Mouse (Mus musculus) hindbrain, embryonic 10.5 days (tissue): Measurements from ENCODE around the gene Dok5. TPM values are rescaled to one million over a fixed set of nuclear protein-coding genes. Genes with fewer than 3 reads are reported as not detected.

Experiments
- DNase-seq: peaks from one replicate; pipeline ENCODE4 v3.0.0-alpha.2; 2017; ENCODE audit warnings: low spot score
- H3K27ac ChIP-seq: fragments of 300-500 bp; sonication (generic); 2 replicates; pipeline ENCODE4 v1.5.1; 2016; ENCODE audit warnings: mild to moderate bottlenecking, moderate library complexity
- H3K27me3 ChIP-seq: fragments of 300-500 bp; sonication (generic); 2 replicates; pipeline ENCODE4 v1.6.1; 2016; ENCODE audit warnings: mild to moderate bottlenecking; ENCODE audit not compliant: poor library complexity, insufficient read depth, severe bottlenecking
- H3K36me3 ChIP-seq: fragments of 300-500 bp; sonication (generic); 2 replicates; pipeline ENCODE4 v1.6.1; 2016; ENCODE audit warnings: mild to moderate bottlenecking, moderate library complexity
- H3K4me1 ChIP-seq: fragments of 300-500 bp; sonication (generic); replicated peaks from 2 replicates; pipeline ENCODE4 v1.6.1; 2016; ENCODE audit warnings: mild to moderate bottlenecking
- H3K4me3 ChIP-seq: fragments of 300-500 bp; sonication (generic); 2 replicates; pipeline ENCODE4 v1.5.1; 2016; ENCODE audit warnings: mild to moderate bottlenecking, moderate library complexity
- H3K9me3 ChIP-seq: fragments of 300-500 bp; sonication (generic); 2 replicates; pipeline ENCODE4 v1.6.1; 2016; ENCODE audit warnings: mild to moderate bottlenecking, moderate library complexity
- WGBS: fragments of 180-500 bp; shearing (Covaris S2); methylation state at CpG from one replicate; pipeline ENCODE4 v1.1.7; 2016; 5-methylcytosine and 5-hydroxymethylcytosine counted together
- polyA plus RNA-seq: library from polyadenylated mRNA; unstranded; fragments of >200 nt; fragmentation: Nextera tagmentation; extraction: Ambion mirVana; gene quantifications from 2 replicates; pipeline ENCODE4 v1.2.1, GENCODE M21; 2016

Dok5 gene
- 8.5 and 12.7 TPM in 2 replicates for polyA plus RNA-seq

DNA sequence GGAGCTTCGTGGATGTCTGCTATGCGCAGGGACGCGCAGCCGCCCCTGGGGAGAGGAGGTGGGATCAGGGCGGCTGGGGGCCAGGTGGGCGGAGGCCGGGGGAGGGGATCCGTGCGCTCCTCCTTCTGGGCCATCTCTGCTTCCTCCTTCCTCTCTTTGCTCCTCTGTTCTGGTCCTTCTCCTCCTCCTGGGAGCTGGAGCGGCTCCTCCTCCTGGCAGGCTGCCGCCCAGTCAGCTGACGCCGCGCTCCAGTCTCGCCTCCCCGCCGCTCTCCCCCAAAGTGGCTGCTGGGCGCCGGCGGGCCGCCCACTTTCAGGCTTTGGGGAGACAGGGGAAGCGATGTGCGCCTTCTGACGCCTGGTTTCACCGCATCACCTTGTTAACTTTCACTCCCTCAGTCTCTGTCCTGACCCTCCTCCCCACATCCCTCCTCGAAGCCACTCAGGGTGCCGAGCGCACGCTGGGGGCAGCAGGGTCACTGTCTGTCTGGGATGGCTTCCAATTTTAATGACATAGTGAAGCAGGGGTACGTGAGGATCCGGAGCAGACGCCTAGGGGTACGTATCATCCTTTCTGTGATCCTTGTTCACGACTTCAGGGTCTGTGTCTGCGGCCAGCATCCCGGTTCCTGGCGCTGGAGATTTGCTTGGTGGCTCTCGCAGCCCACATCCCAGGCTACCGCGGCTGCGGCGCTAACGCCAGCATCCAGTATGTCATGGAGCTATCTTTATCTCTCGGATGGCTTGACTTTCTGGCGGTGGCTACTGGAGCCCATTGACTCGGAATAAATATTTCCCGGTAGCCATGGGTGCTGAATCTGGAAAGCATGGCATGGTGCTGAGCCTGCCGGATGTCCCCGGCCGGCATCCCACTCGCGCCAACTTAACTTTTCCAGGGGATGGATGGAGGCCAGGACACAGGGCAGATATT lies at the start of gene Dok5:
Dok5 (plus strand) TSS at position 176 of the 930 bp plus-strand sequence.
- Histone ChIP-seq H3K9me3 (no peaks in the 10 kb centered on the region), H3K36me3 (no peaks in the 10 kb centered on the region), H3K4me1 (peaks cover 32% of the 10 kb centered on the region), H3K27me3 (peaks cover 30% of the 10 kb centered on the region), H3K4me3 (peak within 1 kb of the TSS; percentile 66), H3K27ac (peak within 1 kb of the TSS; percentile 87)
- WGBS: 3% methylated on average over 53 of the region's 53 CpGs
- DNase-seq: peak; percentile 70

GRCm38 (mm10) chr2:170683385-170683784 lies 48.2 kb upstream of the Dok5 start:
- H3K4me3 ChIP-seq: no peak overlapping the region
- WGBS: 67% methylated on average over 2 of the region's 2 CpGs
- no peak for DNase-seq
- no peak overlapping the region for H3K27ac ChIP-seq
- no peaks in the 10 kb centered on the region for H3K9me3 ChIP-seq
- H3K36me3 ChIP-seq: no peaks in the 10 kb centered on the region
- H3K4me1 ChIP-seq: no peaks in the 10 kb centered on the region
- no peaks in the 10 kb centered on the region for H3K27me3 ChIP-seq

GRCm38 (mm10) chr2:170695071-170695936 lies 36.3 kb upstream of the Dok5 start:
- WGBS: 81% methylated on average over 23 of the region's 23 CpGs
- Histone ChIP-seq H3K4me3 (no peak overlapping the region), H3K9me3 (no peaks in the 10 kb centered on the region), H3K36me3 (no peaks in the 10 kb centered on the region), H3K27me3 (no peaks in the 10 kb centered on the region), H3K27ac (0 out of 2 replicates have a peak overlapping the region, but pooled peaks have one; percentile 24), H3K4me1 (peaks cover 14% of the 10 kb centered on the region; the same call in 1 of the 2 replicates)
- no peak for DNase-seq

- no peak overlapping the region for H3K4me3 ChIP-seq
- DNase-seq: no peak
- H3K9me3 ChIP-seq: no peaks in the 10 kb centered on the region
- peak overlapping the region; percentile 24; the same call in 1 of the 2 replicates for H3K27ac ChIP-seq
- WGBS: 69% methylated on average over 14 of the region's 14 CpGs
- no peaks in the 10 kb centered on the region for H3K27me3 ChIP-seq
- peaks cover 14% of the 10 kb centered on the region; the same call in 1 of the 2 replicates for H3K4me1 ChIP-seq
- H3K36me3 ChIP-seq: no peaks in the 10 kb centered on the region
Measured at GRCm38 (mm10) chr2:170695937-170696510, 35.6 kb upstream of the Dok5 start.

DNA sequence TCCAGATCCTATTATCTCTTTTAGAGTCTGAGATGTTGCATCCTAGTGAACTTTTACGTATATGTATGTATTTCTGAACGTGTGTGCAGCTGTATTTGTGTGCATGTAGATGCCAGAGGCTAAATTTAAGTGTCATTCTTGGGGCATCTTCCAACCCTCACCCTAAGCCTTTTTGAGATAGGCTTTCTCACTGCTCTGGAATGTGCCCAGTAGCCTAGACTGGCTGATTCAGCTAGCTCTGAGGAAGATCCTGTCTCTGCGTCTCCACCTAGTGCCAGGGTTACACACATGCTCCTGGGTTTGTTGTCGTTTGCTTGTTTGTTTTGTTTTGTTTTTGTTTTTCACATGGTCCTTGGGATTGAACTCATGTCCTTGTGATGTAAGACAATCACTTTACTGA lies 31.1 kb upstream of the Dok5 start:
- Histone ChIP-seq H3K4me3 (no peak overlapping the region), H3K36me3 (no peaks in the 10 kb centered on the region), H3K27ac (no peak overlapping the region), H3K27me3 (no peaks in the 10 kb centered on the region), H3K9me3 (no peaks in the 10 kb centered on the region), H3K4me1 (peaks cover 6% of the 10 kb centered on the region; the same call in 1 of the 2 replicates)
- 85% methylated on average over 4 of the region's 4 CpGs for WGBS
- no peak for DNase-seq

DNA sequence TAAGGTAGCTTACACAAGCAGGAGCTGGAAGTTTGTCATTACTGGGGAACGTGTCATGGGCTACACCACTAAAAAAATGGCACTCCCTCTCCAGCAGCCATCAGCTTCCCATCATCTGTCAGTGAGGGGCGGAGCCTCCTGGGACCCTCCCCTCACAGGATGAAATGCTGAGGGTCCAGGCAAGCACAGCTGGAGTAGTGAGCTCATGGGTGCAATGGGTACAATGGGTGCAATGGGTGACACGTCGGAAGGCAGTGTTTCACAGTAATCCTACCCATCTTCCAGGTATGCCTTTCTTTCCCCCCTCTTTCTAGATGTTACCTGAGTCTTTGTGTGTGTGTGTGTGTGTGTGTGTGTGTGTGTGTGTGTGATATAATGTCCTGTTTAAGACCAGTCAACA lies 25.1 kb upstream of the Dok5 start:
- Histone ChIP-seq H3K27me3 (no peaks in the 10 kb centered on the region), H3K4me3 (no peak overlapping the region), H3K4me1 (0 out of 2 replicates have a peak, but pooled peaks cover 4% of the 10 kb centered on the region), H3K27ac (no peak overlapping the region), H3K9me3 (no peaks in the 10 kb centered on the region), H3K36me3 (no peaks in the 10 kb centered on the region)
- 82% methylated on average over 4 of the region's 4 CpGs for WGBS
- DNase-seq: no peak

DNA sequence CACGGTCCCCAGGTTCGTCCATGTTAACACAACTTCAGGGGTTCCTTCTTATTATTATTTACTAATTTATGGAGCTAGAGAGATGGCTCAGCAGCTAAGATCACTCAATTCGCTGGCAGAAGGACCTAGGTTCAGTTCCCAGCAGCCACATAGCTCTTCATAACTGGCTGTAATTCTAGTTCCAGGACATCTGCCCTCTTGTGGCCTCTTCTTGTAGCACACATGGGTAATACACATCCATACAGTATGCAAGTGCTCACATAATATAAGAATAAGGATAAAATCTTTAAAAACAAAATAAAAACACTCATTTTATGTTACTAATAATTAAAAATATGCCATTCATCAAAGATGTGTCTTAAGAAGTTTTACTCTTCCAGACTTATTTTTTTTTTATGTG lies 23.9 kb upstream of the Dok5 start:
- H3K9me3 ChIP-seq: no peaks in the 10 kb centered on the region
- 0 out of 2 replicates have a peak, but pooled peaks cover 4% of the 10 kb centered on the region for H3K4me1 ChIP-seq
- H3K27me3 ChIP-seq: no peaks in the 10 kb centered on the region
- H3K36me3 ChIP-seq: no peaks in the 10 kb centered on the region
- H3K27ac ChIP-seq: no peak overlapping the region
- no peak for DNase-seq
- no peak overlapping the region for H3K4me3 ChIP-seq
- WGBS: 80% methylated on average over 3 of the region's 3 CpGs

GRCm38 (mm10) chr2:170708901-170709300 lies 22.7 kb upstream of the Dok5 start:
- Histone ChIP-seq H3K4me1 (0 out of 2 replicates have a peak, but pooled peaks cover 4% of the 10 kb centered on the region), H3K4me3 (no peak overlapping the region), H3K36me3 (no peaks in the 10 kb centered on the region), H3K27ac (no peak overlapping the region), H3K9me3 (no peaks in the 10 kb centered on the region), H3K27me3 (no peaks in the 10 kb centered on the region)
- DNase-seq: no peak
- 80% methylated on average over 9 of the region's 9 CpGs for WGBS

GRCm38 (mm10) chr2:170712658-170713285 lies 18.8 kb upstream of the Dok5 start:
- no peak overlapping the region for H3K4me3 ChIP-seq
- 90% methylated on average over 11 of the region's 11 CpGs for WGBS
- no peaks in the 10 kb centered on the region for H3K9me3 ChIP-seq
- no peaks in the 10 kb centered on the region for H3K27me3 ChIP-seq
- H3K4me1 ChIP-seq: 0 out of 2 replicates have a peak, but pooled peaks cover 4% of the 10 kb centered on the region
- H3K36me3 ChIP-seq: no peaks in the 10 kb centered on the region
- no peak overlapping the region for H3K27ac ChIP-seq
- no peak for DNase-seq

DNA sequence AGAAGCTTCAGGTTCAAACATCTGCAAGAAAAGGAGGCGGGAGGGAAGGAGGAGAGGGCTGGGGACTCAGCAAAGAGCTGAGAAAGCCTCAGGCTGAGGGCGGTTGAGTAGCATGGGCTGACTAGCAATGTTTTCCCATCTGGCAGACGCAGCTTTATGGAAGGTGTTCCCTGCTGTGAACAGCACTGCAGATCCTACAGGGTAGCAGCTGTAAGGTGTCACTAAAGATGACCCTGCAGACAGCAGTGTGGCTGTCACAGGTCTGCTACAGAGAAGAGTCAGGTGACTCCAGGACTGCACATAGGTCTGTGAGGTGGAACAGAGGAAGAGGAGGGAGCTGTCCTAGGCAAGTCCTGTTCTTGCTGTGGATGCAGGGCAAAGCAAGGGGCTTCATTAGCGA lies 11.2 kb upstream of the Dok5 start:
- Histone ChIP-seq H3K36me3 (no peaks in the 10 kb centered on the region), H3K27me3 (no peaks in the 10 kb centered on the region), H3K27ac (peak overlapping the region; percentile 3; the same call in 1 of the 2 replicates), H3K4me3 (no peak overlapping the region), H3K9me3 (no peaks in the 10 kb centered on the region), H3K4me1 (peaks cover 6% of the 10 kb centered on the region)
- 46% methylated on average over 4 of the region's 4 CpGs for WGBS
- DNase-seq: no peak

- no peak for DNase-seq
- Histone ChIP-seq H3K4me1 (peaks cover 11% of the 10 kb centered on the region), H3K9me3 (no peaks in the 10 kb centered on the region), H3K36me3 (no peaks in the 10 kb centered on the region), H3K27ac (no peak overlapping the region), H3K27me3 (no peaks in the 10 kb centered on the region), H3K4me3 (no peak overlapping the region)
- WGBS: 65% methylated on average over 13 of the region's 13 CpGs
Measured at GRCm38 (mm10) chr2:170724136-170724535, 7.5 kb upstream of the Dok5 start.

DNA sequence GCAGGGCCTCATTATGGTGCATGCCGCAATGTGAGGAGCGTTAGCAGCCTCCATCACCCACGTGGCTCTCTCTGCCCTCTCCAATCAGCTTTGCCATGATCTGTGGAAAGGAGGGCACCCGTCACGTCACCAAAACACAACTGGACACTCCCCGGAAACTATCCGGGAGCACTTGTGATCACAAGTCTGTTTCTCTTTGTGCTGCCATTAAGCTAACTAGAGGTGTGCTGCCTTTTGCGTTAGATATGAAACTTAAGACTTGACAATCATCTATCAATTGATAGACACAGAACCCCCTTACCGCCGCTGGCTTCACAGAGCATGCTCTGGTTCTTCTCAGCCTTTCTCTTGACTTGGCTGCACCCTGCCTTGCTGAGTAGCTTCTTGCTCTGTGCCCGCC lies 6.9 kb upstream of the Dok5 start:
- 94% methylated on average over 11 of the region's 11 CpGs for WGBS
- Histone ChIP-seq H3K9me3 (no peaks in the 10 kb centered on the region), H3K27me3 (no peaks in the 10 kb centered on the region), H3K27ac (no peak overlapping the region), H3K36me3 (no peaks in the 10 kb centered on the region), H3K4me3 (no peak overlapping the region), H3K4me1 (peaks cover 11% of the 10 kb centered on the region)
- DNase-seq: no peak
